Mouse (Mus musculus) gastrocnemius, postnatal 36 days (tissue): ENCODE measurements around the gene Lmod3. TPM values are rescaled to one million over a fixed set of nuclear protein-coding genes. Genes with fewer than 3 reads are reported as not detected.
A peak's percentile ranks its signal among the peaks of the same experiment; 100 is the strongest.
"Not testable (repeated sequence)": the region's sequence is repeated elsewhere in the genome, so short reads cannot be mapped to it uniquely, and the experiment has no call there.

Source experiments
- DNase-seq, 2 experiments: peaks; one replicate each; pipeline ENCODE4 v3.0.0; 2022
- intact Hi-C: fragments of 180-260 bp; cut with DNase I; formaldehyde crosslinking; loops from one replicate; pipeline ENCODE4 v1.15.1; 2025
- total RNA-seq, 2 experiments: library from RNA; stranded (reverse); gene quantifications; 2 replicates each; pipeline ENCODE4 v1.2.3; 2021

Gene Lmod3
- total RNA-seq, 2 experiments from 2014 or later, result 126 to 132 TPM

GRCm38 (mm10) chr6:97278014-97278787, 25.6 kb upstream of the Lmod3 start:
- DNase-seq, result peak; percentile 69 to 75
- intact Hi-C loops, result loop anchor here (1.0 to 10.0 kb wide), 3 partner anchors 139 to 467 kb away; no protein-coding TSS in a partner anchor

GRCm38 (mm10) chr6:97276890-97277497, 24.4 kb upstream of the Lmod3 start:
- intact Hi-C loops, result loop anchor here (10.0 kb wide), 1 partner anchor 468 kb away; no protein-coding TSS in a partner anchor
- no peak for DNase-seq

DNA sequence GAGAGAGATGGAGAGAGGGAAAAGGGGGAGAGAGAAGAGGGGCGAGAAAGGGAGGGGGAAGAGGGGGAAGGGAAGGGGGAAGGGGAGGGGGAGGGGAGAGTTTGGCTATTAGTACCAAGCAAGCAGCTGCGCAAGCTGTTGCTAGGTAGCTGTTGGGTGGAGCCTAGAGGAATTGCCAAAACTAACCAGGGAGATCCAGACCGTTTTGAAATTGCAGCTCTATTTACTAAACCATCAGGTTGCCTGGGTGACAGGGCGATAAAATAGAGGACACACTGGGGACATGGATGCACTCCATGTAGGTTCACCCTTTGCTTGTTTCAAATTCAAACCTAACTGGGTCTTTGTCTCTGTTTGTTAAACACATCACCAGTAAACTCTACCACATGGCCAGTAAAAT, 23.8 kb upstream of the Lmod3 start:
- intact Hi-C loops, result loop anchor here (10.0 kb wide), 1 partner anchor 468 kb away; no protein-coding TSS in a partner anchor
- DNase-seq, result no peak

- intact Hi-C loops, result loop anchor here (10.0 kb wide), 1 partner anchor 469 kb away; no protein-coding TSS in a partner anchor
- DNase-seq, result no peak
Observed at GRCm38 (mm10) chr6:97275760-97276159, 23.2 kb upstream of the Lmod3 start.

GRCm38 (mm10) chr6:97273777-97274176, 21.2 kb upstream of the Lmod3 start:
- no peak for DNase-seq
- intact Hi-C loops, result loop anchor here (10.0 kb wide), 1 partner anchor 471 kb away; no protein-coding TSS in a partner anchor

DNA sequence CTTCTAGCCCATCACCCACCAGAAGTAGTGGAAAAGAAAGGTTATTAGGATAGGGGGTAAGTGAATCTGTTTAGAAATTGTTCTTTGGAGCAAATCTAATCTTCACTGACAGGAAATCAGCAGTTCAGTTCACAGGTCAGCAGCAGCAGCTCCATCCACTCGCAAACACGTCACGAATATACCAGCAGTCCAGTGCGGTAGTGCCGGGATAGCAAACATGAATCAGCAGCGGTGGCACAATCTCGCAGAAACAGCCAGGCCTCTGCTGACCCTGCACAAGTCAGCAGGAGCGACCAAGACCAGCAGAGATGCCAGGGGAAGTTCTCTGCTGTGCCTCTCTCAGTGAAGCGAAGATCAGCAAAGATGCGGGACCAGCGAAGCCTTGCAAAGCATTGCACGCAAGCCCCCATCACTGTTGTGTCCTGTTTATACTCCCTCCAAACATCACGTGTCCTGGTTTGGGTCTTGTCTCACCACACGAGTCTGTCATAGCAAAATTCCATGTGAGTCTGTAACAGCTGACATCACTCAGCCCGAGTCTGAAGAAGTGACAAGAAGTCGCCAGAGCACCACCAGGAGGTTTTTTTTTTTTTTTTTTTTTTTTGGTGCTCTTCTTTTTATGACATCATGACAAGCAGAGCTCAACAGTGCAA, 20.6 kb upstream of the Lmod3 start:
- intact Hi-C loops, result loop anchor here (10.0 kb wide), 1 partner anchor 472 kb away; no protein-coding TSS in a partner anchor
- DNase-seq, result no peak

- no peak for DNase-seq
- intact Hi-C loops, result loop anchor here (10.0 kb wide), 1 partner anchor 472 kb away; no protein-coding TSS in a partner anchor
Observed at GRCm38 (mm10) chr6:97272349-97272748, 19.8 kb upstream of the Lmod3 start.

- DNase-seq, result no peak
- intact Hi-C loops, result no loop called here
Observed at GRCm38 (mm10) chr6:97269596-97269995, 17.0 kb upstream of the Lmod3 start.

GRCm38 (mm10) chr6:97267132-97267531, 14.6 kb upstream of the Lmod3 start:
- DNase-seq, result no peak
- intact Hi-C loops, result no loop called here

- no peak for DNase-seq
- intact Hi-C loops, result no loop called here
Observed at GRCm38 (mm10) chr6:97266661-97267060, 14.1 kb upstream of the Lmod3 start.

- intact Hi-C loops, result no loop called here
- no peak for DNase-seq
Observed at GRCm38 (mm10) chr6:97265705-97266104, 13.1 kb upstream of the Lmod3 start.

DNA sequence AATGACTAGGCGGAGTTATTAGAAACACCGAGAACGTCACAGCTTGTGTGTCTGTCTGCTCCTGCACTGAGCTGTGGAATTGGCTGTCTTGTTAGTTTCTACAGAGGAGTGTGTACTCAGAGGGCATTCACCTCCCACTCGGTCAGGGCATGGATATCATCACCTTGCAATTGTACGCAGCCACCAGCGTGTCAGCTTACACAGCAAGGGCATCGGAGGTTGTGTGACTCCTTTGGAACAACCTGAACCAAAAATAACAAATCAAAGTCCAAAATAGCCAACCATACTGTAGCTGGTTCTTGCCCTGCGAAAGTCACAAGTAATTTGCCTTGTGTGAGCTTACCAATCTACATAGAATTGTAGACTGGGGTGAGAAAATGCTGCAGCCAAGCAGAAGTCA, 12.7 kb upstream of the Lmod3 start:
- intact Hi-C loops, result no loop called here
- DNase-seq, result no peak

GRCm38 (mm10) chr6:97263750-97264149, 11.2 kb upstream of the Lmod3 start:
- intact Hi-C loops, DNase-seq: not testable (repeated sequence)

- intact Hi-C loops, result no loop called here
- no peak for DNase-seq
Observed at GRCm38 (mm10) chr6:97262229-97262628, 9.7 kb upstream of the Lmod3 start.

- intact Hi-C loops, DNase-seq: not testable (repeated sequence)
Observed at GRCm38 (mm10) chr6:97259926-97260325, 7.4 kb upstream of the Lmod3 start.

GRCm38 (mm10) chr6:97258489-97258888, 5.9 kb upstream of the Lmod3 start:
- intact Hi-C loops, result no loop called here
- DNase-seq, result no peak

- intact Hi-C loops, result loop anchor here (5.0 kb wide), 2 partner anchors 40 to 165 kb away; partner anchors contain the start of gene Arl6ip5
- DNase-seq, result no peak
Observed at GRCm38 (mm10) chr6:97252086-97252485, 473 bp downstream of the Lmod3 start.

- intact Hi-C loops, result loop anchor here (5.0 kb wide), 2 partner anchors 39 to 166 kb away; partner anchors contain the start of gene Arl6ip5
Observed at GRCm38 (mm10) chr6:97250966-97251365, 1.6 kb downstream of the Lmod3 start.

GRCm38 (mm10) chr6:97245200-97245599, 7.4 kb downstream of the Lmod3 start:
- intact Hi-C loops, result no loop called here
- no peak for DNase-seq

More at GRCm38 (mm10) chr6:97250966-97251365, 1.6 kb downstream of the Lmod3 start:
- peak in 1 of 2 experiments; percentile 47 for DNase-seq

DNA sequence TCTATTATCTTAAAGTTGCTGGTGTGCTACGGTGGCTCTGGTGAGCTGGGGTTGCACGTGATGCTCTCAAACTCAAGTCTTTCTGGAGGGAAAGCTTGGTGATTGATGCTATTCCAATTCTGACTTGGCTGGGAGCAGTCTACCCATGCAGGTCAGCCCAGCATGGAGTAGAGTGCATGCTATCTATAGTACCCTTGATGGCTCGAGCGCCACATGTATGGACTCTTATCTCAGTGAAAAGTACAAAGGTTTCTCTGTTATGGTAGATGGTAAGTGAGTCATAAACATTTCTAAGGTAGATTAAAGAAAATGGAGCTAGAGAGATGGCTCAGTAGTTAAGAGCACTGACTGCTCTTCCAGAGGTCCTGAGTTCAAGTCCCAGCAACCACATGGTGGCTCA, 10.0 kb downstream of the Lmod3 start:
- intact Hi-C loops, result no loop called here

GRCm38 (mm10) chr6:97240092-97240491, 12.5 kb downstream of the Lmod3 start:
- no peak for DNase-seq
- intact Hi-C loops, result no loop called here

More for the DNA sequence above, 10.0 kb downstream of the Lmod3 start:
- no peak for DNase-seq
